Mouse (Mus musculus) testis, adult 2 months (tissue): ENCODE measurements around the gene Hmgcs2.

Source experiments
- CTCF ChIP-seq: fragments of 200-500 bp; IDR thresholded peaks from 2 replicates; pipeline ENCODE4 v1.5.1; 2012; ENCODE audit warnings: low read depth, mild to moderate bottlenecking, inconsistent platforms, low read length, moderate library complexity; ENCODE audit not compliant: control insufficient read depth, insufficient read depth, insufficient replicate concordance
- POLR2A ChIP-seq: fragments of 200-500 bp; IDR thresholded peaks from 2 replicates; pipeline ENCODE4 v1.6.1; 2012; ENCODE audit warnings: low read depth, mild to moderate bottlenecking, inconsistent platforms, low read length, moderate library complexity; ENCODE audit not compliant: control insufficient read depth

DNA sequence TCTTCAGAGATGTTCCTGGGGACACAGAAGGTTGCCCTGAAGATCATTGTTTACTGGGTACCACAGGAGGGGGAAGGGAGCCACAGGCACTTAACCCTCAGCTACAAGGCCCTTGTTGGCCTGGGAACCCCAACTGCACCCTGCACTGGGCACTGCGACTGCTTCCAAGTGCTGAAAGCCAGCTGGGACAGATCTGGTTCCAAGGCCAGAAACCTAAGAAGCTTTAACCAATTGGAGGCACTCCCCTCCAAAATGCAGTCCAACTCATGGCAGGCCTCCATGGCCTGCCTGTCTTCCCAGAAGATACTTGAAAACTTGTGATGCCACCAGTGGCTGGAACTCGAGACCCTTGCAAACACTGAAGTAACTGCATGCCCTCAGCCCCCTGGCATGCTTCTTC lies 34.9 kb downstream of the Hmgcs2 start:
- TF ChIP-seq POLR2A (no peak), CTCF (no peak)
